Mouse (Mus musculus) CD4-positive helper T cell, adult 2 months (primary cell): ENCODE measurements around the gene Lysmd4.

Source experiments
- DNase-seq: peaks from one replicate; pipeline ENCODE4 v3.0.0-alpha.2; 2012; ENCODE audit warnings: low read depth, missing footprints, low spot score

Gene Lysmd4

DNA sequence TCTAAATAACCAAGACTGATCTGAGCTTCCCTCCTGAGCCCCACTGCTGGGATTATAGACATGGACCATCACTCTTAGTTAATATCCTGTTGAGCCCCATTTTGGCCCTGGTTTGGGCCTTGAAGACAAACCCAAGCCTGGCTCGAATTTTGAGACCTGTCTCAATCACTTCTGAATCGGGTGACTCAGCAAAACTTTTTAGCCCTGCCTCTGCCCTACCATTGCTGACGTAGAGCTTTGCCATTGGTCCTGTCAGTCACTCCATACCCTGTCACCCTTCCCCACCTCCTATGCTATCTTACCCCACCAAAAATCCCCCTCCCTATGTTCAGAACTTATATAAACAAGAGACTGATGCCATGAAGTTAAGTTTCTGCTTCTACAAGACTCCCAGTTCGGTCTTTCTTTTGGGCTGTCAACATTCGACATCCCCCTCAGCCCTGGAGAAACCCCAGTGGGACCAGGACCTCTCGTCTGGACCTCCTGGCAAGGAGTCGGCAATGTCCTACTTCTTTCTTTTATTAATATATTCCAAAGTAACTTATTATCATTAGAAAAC is 119.8 kb downstream of the Lysmd4 start:
- no peak for DNase-seq

DNA sequence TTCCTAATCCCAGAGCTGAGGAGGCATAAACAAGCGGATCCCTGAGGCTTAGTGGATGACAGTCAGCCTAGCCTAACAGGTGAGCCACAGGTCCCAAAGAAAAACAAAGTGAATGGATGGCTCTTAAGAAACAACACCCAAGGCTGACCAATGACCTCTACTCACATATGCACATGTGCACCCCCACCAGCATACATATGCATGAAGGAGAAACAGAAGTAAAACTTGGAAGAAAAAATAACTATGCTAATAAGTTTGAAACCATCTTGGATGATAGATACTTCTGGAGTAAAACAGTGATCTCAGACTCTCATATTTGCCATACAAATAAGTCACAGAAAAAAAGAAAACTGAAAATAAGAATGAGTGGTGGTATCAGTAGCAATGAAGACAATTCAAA is 122.1 kb downstream of the Lysmd4 start:
- no peak for DNase-seq

DNA sequence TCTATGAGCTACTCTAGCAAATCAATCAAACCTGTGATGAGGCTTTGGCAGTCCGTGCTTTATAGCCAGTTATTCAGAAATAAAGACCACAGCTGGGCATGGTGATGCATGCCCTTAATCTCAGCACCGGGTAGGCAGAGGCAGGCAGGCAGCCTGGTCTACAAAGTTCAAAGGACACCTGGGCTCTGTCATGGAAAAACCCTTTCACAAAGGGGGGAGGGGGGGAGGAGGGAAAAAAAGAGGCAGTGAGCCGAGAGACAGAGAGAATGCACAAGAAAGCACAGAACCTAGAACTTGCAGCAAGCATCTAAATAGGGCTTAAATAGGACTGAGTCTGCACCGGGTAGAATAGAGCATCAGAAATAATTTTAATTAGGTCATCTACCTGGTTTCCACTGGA is 130.6 kb downstream of the Lysmd4 start:
- peak; percentile 50 for DNase-seq

DNA sequence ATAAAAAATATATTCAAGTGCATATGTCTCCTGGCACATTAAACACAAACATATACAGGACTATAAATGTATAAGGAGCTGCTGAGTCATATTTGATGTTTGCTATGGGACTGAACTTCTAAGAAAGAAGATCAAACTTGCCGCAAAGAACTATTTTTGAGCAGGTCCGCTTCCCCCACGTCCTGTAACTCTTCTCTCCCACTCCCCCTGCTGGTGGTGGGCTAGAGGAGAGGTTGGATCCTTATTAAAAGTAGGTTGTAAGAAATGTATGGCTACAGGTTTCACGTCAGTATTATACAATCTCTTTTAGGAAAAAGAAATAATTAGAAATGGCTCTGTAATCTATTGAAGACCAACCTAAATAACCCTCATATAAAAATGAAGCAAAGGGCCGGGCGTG is 131.3 kb downstream of the Lysmd4 start:
- peak; percentile 76 for DNase-seq

DNA sequence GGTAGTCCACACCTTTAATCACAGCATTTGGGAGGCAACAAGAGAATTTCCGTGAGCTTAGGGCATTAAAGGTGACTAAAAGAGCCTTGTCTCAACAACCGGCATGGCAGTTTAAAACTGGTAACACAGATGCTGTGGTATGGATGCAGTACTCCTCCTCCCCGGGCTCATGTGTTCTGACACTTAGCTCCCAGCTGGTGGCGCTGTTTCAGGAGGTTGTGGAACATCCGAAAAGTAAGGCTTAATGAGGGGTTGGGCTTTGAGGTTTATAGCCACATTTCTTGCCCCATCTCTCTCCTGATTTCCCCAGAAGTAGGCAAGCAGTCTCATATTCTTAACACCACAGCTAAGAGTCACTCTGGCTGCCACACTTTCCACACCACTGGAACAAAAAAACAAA is 133.5 kb downstream of the Lysmd4 start:
- DNase-seq, result peak; percentile 21
